Mouse (Mus musculus) R1 (cell line): ENCODE results near the gene Mast1.
A peak's percentile ranks its signal among the peaks of the same experiment; 100 is the strongest.
"Not testable (repeated sequence)": the region's sequence is repeated elsewhere in the genome, so short reads cannot be mapped to it uniquely, and the experiment has no call there.

Experiments used
- DNase-seq: peaks from one replicate; pipeline ENCODE4 v3.0.0-alpha.2; 2018; ENCODE audit warnings: low read depth, low spot score

Mast1 gene

DNA sequence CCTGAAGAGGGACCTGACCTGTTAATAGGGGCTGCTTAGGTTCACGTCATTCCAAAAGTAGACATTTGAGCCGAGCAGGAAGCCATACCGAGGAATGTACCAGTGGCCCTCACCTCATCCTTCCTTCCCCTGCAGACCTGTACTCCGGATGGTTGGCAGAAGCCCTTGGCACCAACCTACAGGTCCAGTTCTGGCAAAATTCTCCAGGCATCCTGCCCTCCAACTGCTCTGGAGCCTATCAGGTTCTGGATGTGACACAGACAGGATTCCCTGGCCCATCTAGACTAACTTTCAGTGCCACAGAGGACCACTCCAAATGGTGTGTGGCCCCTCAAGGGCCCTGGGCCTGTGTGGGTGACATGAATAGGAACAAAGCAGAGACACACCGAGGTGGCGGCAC, 26.6 kb downstream of the Mast1 start:
- no peak for DNase-seq

GRCm38 (mm10) chr8:84909949-84910348, 27.2 kb downstream of the Mast1 start:
- no peak for DNase-seq

GRCm38 (mm10) chr8:84909162-84909767, 27.9 kb downstream of the Mast1 start:
- DNase-seq, result no peak

DNA sequence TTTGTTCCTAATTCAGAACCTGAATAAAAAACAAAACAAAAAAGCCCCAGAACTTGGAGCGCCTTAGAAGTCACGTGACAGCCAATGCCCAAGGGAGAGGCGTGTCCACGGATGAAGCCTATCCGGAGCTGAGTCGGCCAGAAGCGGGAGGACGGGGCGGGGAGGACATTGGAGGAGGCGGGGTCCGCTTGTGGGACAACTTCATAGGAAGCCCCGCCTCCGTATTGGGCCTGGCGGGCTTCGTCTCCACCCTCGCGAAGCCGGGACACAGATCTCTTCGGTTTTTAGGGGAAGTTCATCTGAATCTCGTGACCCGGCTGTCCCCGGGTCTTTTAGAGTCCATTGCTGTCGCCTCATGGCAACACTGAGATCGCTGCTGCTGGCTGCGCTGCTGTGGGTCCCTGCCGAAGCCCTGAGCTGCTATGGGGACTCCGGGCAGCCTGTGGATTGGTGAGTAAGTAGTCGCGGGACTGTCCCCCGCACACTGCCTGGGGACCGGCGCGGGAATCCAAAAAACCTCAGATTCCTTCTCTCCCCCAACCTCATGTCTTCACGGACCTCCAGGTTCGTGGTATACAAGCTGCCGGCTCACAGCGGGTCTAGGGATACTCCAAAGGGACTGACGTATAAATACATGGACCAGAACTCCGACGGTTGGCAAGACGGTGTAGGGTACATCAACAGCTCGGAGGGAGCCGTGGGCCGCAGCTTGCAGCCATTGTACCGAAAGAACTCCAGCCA, 28.6 kb downstream of the Mast1 start, which contains the start of gene Dnase2a:
TSS of gene Dnase2a (plus strand) at position 140 of the 741 bp plus-strand sequence.
- peak; percentile 99 for DNase-seq

DNA sequence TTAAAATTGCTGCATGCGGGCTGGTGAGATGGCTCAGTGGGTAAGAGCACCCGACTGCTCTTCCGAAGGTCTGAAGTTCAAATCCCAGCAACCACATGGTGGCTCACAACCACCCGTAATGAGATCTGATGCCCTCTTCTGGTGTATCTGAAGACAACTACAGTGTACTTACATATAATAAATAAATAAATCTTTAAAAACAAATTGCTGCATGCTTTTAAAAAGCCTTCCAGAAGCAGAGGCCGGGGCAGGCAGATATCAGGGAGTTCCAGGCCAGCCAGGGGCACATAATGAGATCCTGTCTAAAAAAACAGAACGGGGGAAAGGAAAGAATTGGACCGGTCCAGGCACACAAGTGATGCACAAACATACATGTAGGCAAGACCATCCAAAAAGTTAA, 29.2 kb downstream of the Mast1 start:
- not testable (repeated sequence) for DNase-seq

DNA sequence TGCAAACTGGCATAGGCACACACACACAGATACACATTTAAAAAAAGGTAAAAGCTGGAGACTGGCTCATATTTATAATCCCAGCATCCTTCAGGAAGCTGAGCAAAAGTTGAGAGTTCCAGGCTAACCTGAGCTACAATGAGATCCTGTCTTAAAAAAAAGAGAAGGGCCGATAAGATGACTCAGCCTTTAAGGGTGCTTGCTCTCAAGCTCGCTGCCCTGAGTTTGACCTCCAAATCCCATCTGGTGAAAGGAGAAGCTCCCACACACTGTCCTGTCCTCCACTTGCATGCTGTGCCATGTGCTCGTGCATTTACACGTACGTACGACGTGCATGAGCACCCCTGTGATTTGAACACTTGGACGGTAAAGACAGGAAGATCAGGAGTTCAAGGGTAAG, 29.7 kb downstream of the Mast1 start:
- peak; percentile 77 for DNase-seq

- no peak for DNase-seq
Measured at GRCm38 (mm10) chr8:84907037-84907436, 30.1 kb downstream of the Mast1 start.

- DNase-seq, result peak; percentile 55
Measured at GRCm38 (mm10) chr8:84904351-84904750, 32.8 kb downstream of the Mast1 start.

GRCm38 (mm10) chr8:84902920-84903661, 34.1 kb downstream of the Mast1 start:
- peak; percentile 91 for DNase-seq

GRCm38 (mm10) chr8:84902367-84902919, 34.7 kb downstream of the Mast1 start:
- DNase-seq, result no peak

GRCm38 (mm10) chr8:84901752-84902151, 35.4 kb downstream of the Mast1 start, which contains the start of gene Klf1:
Gene Klf1, plus strand, starts transcription at chr8:84901928.
- no peak for DNase-seq

DNA sequence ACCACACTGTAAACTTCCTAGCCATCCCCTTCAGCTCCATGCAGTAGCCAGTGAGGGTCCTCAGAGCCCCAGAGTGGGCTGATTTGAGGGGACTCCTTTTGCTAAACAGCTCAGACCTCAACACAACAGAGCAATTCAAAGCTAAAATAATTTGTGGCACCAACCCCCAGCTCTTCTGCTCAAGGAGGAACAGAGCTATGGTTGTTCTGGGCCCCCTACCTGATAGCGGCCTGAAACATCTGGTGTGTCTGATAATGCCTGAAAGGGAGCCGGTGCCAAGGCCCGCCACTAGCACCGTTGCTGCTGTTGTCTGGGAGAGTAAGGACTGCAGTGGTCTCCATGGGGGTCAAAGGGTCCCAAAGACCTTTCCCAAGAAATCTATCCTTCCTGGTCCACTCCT, 36.1 kb downstream of the Mast1 start:
- no peak for DNase-seq

DNA sequence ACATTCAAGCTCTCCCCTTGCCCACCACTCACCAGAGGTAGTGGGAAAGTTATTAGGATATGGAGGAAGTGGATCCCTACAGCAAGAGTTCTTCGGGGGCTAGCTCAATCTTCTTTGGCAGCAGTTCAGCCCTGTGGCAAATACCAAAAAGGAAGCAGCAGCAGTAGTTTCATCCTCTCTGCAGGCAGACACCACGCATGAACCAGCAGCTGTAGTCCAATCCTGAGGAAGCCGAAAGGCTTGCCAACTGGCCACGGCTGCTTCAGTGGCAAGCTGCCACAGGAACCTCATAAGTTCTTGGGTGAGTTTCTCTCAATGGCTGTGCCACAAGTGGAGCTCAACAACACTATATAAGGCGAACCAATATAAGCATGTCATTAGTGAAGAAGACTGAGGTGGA, 41.2 kb downstream of the Mast1 start:
- DNase-seq, result no peak

- peak; percentile 99 for DNase-seq
Measured at GRCm38 (mm10) chr8:84893709-84894134, 43.4 kb downstream of the Mast1 start, which contains the start of gene Gcdh. Gene Gcdh, minus strand, starts transcription at chr8:84893921.

DNA sequence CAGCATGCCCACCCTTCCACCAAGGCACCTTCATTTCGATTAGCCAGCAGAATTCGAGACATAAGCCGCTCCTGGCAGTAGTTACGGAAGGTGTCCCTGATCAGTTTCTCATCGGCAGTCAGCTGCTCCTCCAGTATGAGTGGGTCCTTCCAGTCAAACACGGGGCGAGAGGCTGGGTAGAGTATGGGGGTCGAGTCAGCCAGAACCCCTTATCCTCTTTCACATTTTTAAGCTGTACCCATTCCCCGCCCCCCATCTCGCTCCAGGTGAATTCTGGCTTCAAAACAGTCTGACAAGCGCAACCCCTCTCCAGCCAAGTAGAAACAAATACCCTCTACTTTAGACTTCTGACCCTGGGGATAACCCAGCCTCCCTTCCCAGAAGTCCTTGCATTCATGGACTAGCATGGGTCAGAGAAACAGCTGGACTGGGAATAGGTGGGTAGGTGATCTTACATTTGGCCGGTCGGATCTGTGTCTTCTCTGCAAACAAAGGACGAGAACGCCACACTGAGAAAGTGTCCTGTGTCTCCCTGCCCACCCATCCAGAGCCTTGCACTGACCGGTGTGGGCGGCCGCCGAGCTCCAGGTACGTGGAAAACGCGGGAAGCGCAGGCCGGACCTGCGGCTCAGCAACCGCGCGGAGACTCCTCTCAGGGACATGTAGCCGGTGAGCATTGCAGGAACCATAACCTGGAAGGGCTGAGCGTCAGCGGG, 44.0 kb downstream of the Mast1 start:
- no peak for DNase-seq

DNA sequence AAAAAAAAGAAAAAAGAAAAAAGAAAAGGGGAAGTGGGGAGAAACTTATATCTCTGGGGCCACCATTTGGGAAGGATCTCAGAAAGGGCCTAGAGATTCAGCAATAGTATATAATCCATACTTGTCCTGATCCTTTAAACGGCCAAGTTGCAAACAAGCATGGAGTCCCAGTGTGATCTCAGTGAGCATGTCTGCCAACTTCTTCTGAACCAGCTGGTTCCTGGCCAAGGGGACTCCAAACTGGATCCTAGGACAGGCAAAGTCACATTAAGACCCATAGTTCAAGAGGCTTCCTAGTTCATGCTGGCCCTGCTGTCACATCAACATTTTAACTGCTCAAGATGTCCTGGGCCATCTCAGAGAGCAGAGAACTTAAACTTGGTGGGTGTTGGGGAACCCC, 48.0 kb downstream of the Mast1 start:
- DNase-seq, result no peak

- no peak for DNase-seq
Measured at GRCm38 (mm10) chr8:84888280-84888679, 48.9 kb downstream of the Mast1 start.

- DNase-seq, result no peak
Measured at GRCm38 (mm10) chr8:84884728-84885127, 52.4 kb downstream of the Mast1 start.

- DNase-seq, result no peak
Measured at GRCm38 (mm10) chr8:84878915-84879314, 58.2 kb downstream of the Mast1 start.

GRCm38 (mm10) chr8:84877297-84878035, 59.7 kb downstream of the Mast1 start:
- DNase-seq, result no peak

DNA sequence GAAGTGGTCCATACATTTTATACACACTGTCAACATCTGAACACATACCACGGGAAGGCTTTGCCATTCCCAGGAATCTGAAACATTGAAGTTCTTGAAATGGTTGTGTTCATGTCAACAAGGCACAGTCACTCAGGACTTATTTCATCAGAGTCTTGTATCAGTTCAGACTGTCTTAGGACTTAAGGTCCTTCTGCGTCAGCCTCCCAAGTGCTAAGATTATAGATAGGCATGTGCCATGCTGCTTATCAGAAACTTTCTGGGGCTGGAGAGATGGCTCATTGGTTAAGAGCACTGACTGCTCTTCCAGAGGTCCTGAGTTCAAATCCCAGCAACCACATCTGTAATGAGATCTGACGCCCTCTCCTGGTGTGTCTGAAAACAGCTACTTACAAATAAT, 62.8 kb downstream of the Mast1 start:
- no peak for DNase-seq
